13 mouse cellular contexts compared by ENCODE assay signal in genomic region chr15:92166266-92166665, GRCm38 (mm10).
DNase-seq lines count a peak whose midpoint lies in the region; ATAC-seq lines count a peak whose summit lies in the region.
"Had no signal": no experiment of that assay in that cellular context is flagged by ENCODE, and none has a peak within 500 bp of the region (broad histone marks: within the 10 kb centered on the region; RNA-seq: fewer than 3 reads in every experiment).

No protein-coding gene starts in this region.

- H3K4me3 ChIP-seq in forebrain, embryonic 14.5 days (ENCODE audit: low read depth, low read length), result no peak overlapping the region

- no peak overlapping the region for H3K27ac ChIP-seq in forebrain, embryonic 14.5 days (ENCODE audit: low read depth, low read length)

- peak; percentile 59 for DNase-seq in right cerebral cortex, adult 18-20 months
- DNase-seq in right cerebral cortex, postnatal 14 days, result no peak
- DNase-seq in cerebellum, postnatal 36 days, result peak; percentile 70 to 74
- DNase-seq in left cerebral cortex, adult 18-20 months (ENCODE audit: low spot score in 2 of 2), result peak; percentile 36 to 72
- DNase-seq in forebrain, embryonic 14.5 days (ENCODE audit: low spot score), result no peak
- no peak for DNase-seq in testis, postnatal 14 days (ENCODE audit: low spot score)
- DNase-seq in urinary bladder, adult 2 months (ENCODE audit: low spot score), result no peak
- DNase-seq: B cell, adult 2 months; thymus, postnatal 36 days had no signal

- no peaks in the 10 kb centered on the region for H3K9me3 ChIP-seq in forebrain, embryonic 14.5 days (replicated peaks; ENCODE audit: control insufficient read depth, low read length)

- peaks cover 3% of the 10 kb centered on the region; the same call in 1 of the 2 replicates for H3K4me1 ChIP-seq in forebrain, embryonic 14.5 days (ENCODE audit: control insufficient read depth, insufficient read depth, low read length)

- no peaks in the 10 kb centered on the region for H3K27me3 ChIP-seq in forebrain, embryonic 14.5 days (replicated peaks; ENCODE audit: control insufficient read depth, insufficient read depth, low read length)

- WGBS in forebrain, embryonic 14.5 days, result 72% methylated on average over 5 of the region's 5 CpGs

- H3K36me3 ChIP-seq in forebrain, embryonic 14.5 days (ENCODE audit: control insufficient read depth, insufficient read depth, low read length), result no peaks in the 10 kb centered on the region

- no peak overlapping the region for H3K4me2 ChIP-seq in forebrain, embryonic 14.5 days (ENCODE audit: low read length)
- H3K4me2 ChIP-seq: heart, embryonic 11.5 days; liver, embryonic 11.5 days had no signal

- ATAC-seq in forebrain, embryonic 14.5 days, result no peak
- ATAC-seq: inflammation-experienced regulatory T-cells, adult 6 months; lung, postnatal 0 days had no signal

- H3K9ac ChIP-seq in forebrain, embryonic 14.5 days (ENCODE audit: low read length), result no peak overlapping the region

Comparison
In these comparisons a context has a peak if more than half of its experiments do, and no peak if none do; other contexts are left out.
1. DNase-seq: peak in right cerebral cortex, adult 18-20 months (single experiment), cerebellum, postnatal 36 days (2 of 2) and left cerebral cortex, adult 18-20 months (2 of 2); none in right cerebral cortex, postnatal 14 days (single experiment), forebrain, embryonic 14.5 days (single experiment), testis, postnatal 14 days (single experiment) and urinary bladder, adult 2 months (single experiment).